Mouse (Mus musculus) neural tube, embryonic 14.5 days (tissue): Measurements from ENCODE around the gene Aco2. TPM values are rescaled to one million over a fixed set of nuclear protein-coding genes. Genes with fewer than 3 reads are reported as not detected.

Experiments
- ATAC-seq: fragments of 200-750 bp; cut with Nextera tagmentation; 2 replicates; pipeline ENCODE4 v1.8.0; 2017; ENCODE audit warnings: low read depth, mild to moderate bottlenecking, moderate TSS enrichment, moderate library complexity
- H3K27ac ChIP-seq: fragments of 300-500 bp; sonication (generic); 2 replicates; pipeline ENCODE4 v1.5.1; 2014; ENCODE audit warnings: low read depth, mild to moderate bottlenecking, control low read depth, low read length, moderate library complexity, mixed read lengths
- H3K27me3 ChIP-seq: fragments of 300-500 bp; sonication (generic); 2 replicates; pipeline ENCODE4 v1.6.1; 2014; ENCODE audit warnings: low read length; ENCODE audit not compliant: control insufficient read depth, insufficient read depth
- H3K36me3 ChIP-seq: fragments of 300-500 bp; sonication (generic); 2 replicates; pipeline ENCODE4 v1.6.1; 2014; ENCODE audit warnings: low read length, mixed read lengths; ENCODE audit not compliant: control insufficient read depth, insufficient read depth
- H3K4me1 ChIP-seq: fragments of 300-500 bp; sonication (generic); 2 replicates; pipeline ENCODE4 v1.6.1; 2014; ENCODE audit warnings: low read length; ENCODE audit not compliant: control insufficient read depth, insufficient read depth
- H3K4me2 ChIP-seq: fragments of 300-500 bp; sonication (generic); 2 replicates; pipeline ENCODE4 v1.6.1; 2014; ENCODE audit warnings: mild to moderate bottlenecking, low read depth, low read length, control low read depth
- H3K4me3 ChIP-seq: fragments of 300-500 bp; sonication (generic); 2 replicates; pipeline ENCODE4 v1.5.1; 2014; ENCODE audit warnings: low read depth, low read length, control low read depth, mixed read lengths
- H3K9ac ChIP-seq: fragments of 300-500 bp; sonication (generic); replicated peaks from 2 replicates; pipeline ENCODE4 v1.6.1; 2014; ENCODE audit warnings: low read depth, mild to moderate bottlenecking, control low read depth, low read length, mixed read lengths
- H3K9me3 ChIP-seq: fragments of 300-500 bp; sonication (generic); 2 replicates; pipeline ENCODE4 v1.6.1; 2016; ENCODE audit warnings: low read length; ENCODE audit not compliant: control insufficient read depth
- WGBS: fragments of 180-500 bp; shearing (Covaris S2); extraction: QIAGEN DNeasy Blood & Tissue Kit; methylation state at CpG from one replicate; pipeline ENCODE4 v1.1.7; 2014; 5-methylcytosine and 5-hydroxymethylcytosine counted together
- polyA plus RNA-seq: library from polyadenylated mRNA; unstranded; fragments of >200 nt; fragmentation: Nextera tagmentation; extraction: Ambion mirVana; gene quantifications from 2 replicates; pipeline ENCODE4 v1.2.1, GENCODE M21; 2014

The Aco2 gene
- polyA plus RNA-seq, 1 experiment from 2014 or later: 281 TPM

DNA sequence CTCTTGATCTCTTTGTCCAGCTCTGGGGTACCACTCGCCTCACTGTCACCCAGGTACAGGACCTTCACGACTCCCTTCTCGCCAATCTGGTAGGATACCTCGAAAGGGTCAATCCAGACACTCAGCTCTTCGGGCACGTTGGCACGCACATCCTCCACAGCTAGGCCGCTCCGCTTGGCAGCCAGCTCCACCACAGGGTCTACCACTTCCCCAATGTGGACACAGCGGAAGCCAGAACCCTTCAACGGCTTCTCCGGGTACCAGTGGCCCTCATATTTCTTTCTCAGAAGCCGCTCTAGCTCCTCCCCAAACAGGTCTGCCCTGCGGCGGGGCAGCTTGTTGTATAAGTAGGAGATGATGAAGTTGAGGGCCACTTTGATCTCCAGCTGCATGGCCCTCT is 20.7 kb upstream of the Aco2 start:
- H3K4me3 ChIP-seq: no peak overlapping the region
- H3K9ac ChIP-seq: no peak overlapping the region
- no peaks in the 10 kb centered on the region for H3K27me3 ChIP-seq
- no peak overlapping the region for H3K27ac ChIP-seq
- WGBS: 97% methylated on average over 15 of the region's 15 CpGs
- ATAC-seq: no peak
- peaks cover 3% of the 10 kb centered on the region; the same call in 1 of the 2 replicates for H3K4me1 ChIP-seq
- peaks cover 23% of the 10 kb centered on the region for H3K36me3 ChIP-seq
- H3K9me3 ChIP-seq: no peaks in the 10 kb centered on the region
- no peak overlapping the region for H3K4me2 ChIP-seq

DNA sequence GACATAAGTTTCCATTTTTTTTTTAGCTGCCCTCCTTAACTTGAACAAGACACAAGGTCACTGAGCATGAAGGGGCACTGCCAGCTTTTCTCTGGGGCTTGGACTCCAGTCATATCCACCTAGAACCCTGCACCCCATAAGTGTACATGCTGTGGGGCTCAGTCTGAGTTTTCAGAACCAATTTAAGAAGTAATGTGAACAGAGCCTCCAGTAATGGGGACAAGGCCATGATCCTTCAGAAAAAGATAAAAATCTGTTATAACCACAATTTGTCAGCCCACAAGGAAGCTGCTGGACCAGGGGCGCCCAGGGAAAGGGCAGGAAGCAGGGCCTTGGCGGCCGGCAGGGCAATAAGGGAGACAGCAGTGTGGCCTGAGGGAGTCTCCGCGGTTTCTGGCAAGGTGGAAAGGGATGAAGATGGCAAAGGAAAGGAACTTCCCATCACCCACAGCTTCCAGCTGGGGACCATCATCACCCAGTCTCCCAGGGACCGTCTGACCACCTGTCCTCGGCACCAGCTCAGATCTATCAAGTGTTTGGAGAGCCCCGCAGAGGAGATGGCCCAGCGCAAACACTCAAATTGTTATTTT is 19.6 kb upstream of the Aco2 start:
- Histone ChIP-seq H3K4me3 (no peak overlapping the region), H3K9me3 (no peaks in the 10 kb centered on the region), H3K27me3 (no peaks in the 10 kb centered on the region), H3K4me2 (no peak overlapping the region), H3K4me1 (peaks cover 8% of the 10 kb centered on the region; the same call in 1 of the 2 replicates), H3K36me3 (peaks cover 20% of the 10 kb centered on the region), H3K27ac (no peak overlapping the region), H3K9ac (no peak overlapping the region)
- WGBS: 91% methylated on average over 9 of the region's 9 CpGs
- no peak for ATAC-seq

DNA sequence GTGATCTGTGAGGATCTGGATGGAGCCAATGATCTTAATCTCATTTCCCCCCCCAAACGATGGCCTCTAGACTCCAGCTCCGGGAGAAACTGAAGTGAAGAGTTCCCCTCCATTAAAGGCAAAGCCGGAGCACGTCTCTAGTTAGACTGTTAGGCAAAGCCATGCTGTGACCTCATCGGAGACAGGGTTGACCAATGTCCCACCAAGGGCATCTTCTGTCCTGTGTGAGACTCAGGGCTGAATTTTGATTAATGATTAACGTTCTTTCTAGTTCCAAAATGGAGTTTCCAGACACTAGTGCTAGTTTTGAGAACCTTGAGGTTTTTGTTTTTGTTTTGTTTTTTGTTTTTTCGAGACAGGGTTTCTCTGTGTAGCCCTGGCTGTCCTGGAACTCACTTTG is 19.0 kb upstream of the Aco2 start:
- WGBS: 93% methylated on average over 7 of the region's 7 CpGs
- H3K4me2 ChIP-seq: no peak overlapping the region

DNA sequence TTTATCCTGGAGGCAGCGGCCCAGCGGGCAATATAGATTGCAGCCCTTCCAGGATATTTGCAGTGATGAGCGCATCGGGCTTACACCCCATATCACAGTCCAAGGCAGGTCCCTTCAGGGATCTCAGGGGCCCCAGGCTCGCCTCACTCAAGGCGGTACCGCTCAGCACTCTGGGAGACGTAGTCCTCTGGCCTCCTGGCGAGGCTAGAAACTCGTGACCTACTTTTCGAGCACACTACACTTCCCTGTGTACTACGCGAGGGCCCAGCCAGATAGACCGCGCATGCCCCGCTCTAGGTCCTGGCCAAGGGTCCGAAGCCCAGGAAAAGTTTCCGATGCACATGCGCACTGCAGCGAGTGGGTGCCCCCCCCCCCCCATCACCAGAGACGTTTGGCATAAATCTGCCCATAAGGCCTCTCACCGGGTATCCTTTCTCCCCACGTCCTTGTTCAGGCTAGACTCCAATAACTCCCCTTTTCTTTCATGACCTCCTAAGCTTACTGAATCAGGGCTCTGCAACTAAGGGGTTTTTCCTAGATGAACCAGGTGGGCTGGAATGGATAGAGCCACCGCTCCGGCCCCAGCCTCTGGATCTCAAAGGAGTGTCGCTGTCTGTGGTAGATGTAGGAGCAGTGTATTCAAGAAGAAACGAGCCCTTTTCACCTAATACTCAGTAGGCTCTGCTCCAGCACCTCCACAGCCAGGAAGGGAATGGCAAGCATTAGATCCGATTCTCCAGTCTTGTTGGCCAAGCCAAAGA is 15.9 kb upstream of the Aco2 start:
- peak; percentile 91 for ATAC-seq
- H3K4me2 ChIP-seq: peak overlapping the region; percentile 98
- H3K4me3 ChIP-seq: peak overlapping the region; percentile 65
- peaks cover 6% of the 10 kb centered on the region for H3K36me3 ChIP-seq
- WGBS: under 1% methylated on average over 28 of the region's 28 CpGs
- peaks cover 11% of the 10 kb centered on the region; the same call in 1 of the 2 replicates for H3K4me1 ChIP-seq
- no peaks in the 10 kb centered on the region for H3K27me3 ChIP-seq
- peak overlapping the region; percentile 67 for H3K27ac ChIP-seq
- H3K9ac ChIP-seq: peak overlapping the region; percentile 59
- no peaks in the 10 kb centered on the region for H3K9me3 ChIP-seq

More for the DNA sequence above, 19.0 kb upstream of the Aco2 start:
- Histone ChIP-seq H3K9me3 (no peaks in the 10 kb centered on the region), H3K27me3 (no peaks in the 10 kb centered on the region), H3K27ac (no peak overlapping the region), H3K4me3 (no peak overlapping the region), H3K9ac (no peak overlapping the region), H3K4me1 (peaks cover 8% of the 10 kb centered on the region; the same call in 1 of the 2 replicates), H3K36me3 (peaks cover 17% of the 10 kb centered on the region)
- ATAC-seq: no peak

DNA sequence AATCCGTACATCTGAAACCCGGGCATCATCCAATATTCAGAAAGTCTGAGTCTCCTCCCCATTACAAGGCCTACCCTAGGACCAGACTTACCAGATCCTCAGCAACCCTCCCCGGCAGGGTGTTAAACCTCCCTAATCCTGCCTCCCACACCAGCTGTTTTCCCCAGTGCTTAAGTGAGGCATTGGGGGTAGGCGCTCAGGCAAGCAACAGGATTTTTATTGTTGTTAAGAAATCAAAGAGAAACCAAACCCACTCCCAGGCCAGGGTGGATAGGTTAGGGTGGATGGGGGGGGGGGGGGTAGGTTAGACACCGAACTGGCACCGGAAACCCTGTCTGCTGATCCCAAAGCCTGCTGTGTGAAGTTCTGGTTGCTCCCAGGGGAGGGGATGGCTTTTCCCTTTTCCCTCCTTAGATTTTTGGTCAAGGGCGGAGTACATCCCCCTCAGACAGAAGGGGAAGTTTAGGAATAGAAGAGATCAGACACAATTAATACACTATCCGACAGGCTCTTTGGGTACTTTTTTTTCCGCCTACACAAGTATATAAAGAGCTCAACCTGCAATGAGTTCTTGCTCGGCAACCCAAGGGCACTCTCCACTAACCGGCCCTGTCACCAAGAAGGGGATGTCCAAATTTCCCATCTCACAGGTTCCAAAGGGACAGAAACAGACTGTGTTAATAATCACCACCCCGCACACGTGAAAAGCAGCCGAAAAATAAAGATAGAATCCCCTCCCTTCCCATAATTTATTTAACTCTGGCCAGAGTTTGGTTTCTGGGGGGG is 15.0 kb upstream of the Aco2 start:
- H3K27me3 ChIP-seq: no peaks in the 10 kb centered on the region
- WGBS: 1% methylated on average over 14 of the region's 14 CpGs

DNA sequence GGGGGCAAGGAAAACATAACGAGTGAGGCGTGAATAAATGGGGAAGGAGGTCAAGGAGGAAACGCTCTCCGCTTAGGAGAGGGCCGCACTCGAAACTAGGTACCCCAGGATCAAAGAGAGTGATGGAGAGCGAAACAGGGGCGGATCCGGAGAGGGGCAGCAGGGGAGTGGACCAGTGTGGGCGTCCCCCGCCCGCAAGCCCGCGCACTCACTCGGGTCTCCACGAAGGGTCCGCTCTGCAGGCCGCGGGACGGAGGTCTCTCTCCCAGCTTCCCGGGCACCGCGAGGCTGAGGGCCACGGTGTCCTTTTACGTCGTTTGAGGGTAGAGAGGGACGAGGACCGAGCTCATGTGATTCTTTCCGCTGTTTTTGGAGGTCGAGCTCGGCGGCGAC is 14.4 kb upstream of the Aco2 start:
- H3K27me3 ChIP-seq: no peaks in the 10 kb centered on the region
- no peaks in the 10 kb centered on the region for H3K36me3 ChIP-seq
- peak overlapping the region; percentile 59 for H3K9ac ChIP-seq
- no peaks in the 10 kb centered on the region for H3K9me3 ChIP-seq
- peak overlapping the region; percentile 65 for H3K4me3 ChIP-seq
- peak; percentile 10; the same call in 1 of the 2 replicates for ATAC-seq
- peak overlapping the region; percentile 98 for H3K4me2 ChIP-seq
- peaks cover 11% of the 10 kb centered on the region; the same call in 1 of the 2 replicates for H3K4me1 ChIP-seq
- peak overlapping the region; percentile 70 for H3K27ac ChIP-seq
- under 1% methylated on average over 31 of the region's 33 CpGs for whole genome bisulfite sequencing

More for the DNA sequence above, 15.0 kb upstream of the Aco2 start:
- peak overlapping the region; percentile 65 for H3K4me3 ChIP-seq
- H3K4me1 ChIP-seq: peaks cover 11% of the 10 kb centered on the region; the same call in 1 of the 2 replicates
- no peaks in the 10 kb centered on the region for H3K9me3 ChIP-seq
- H3K36me3 ChIP-seq: no peaks in the 10 kb centered on the region; the same call in 1 of the 2 replicates
- H3K27ac ChIP-seq: peak overlapping the region; percentile 67
- H3K4me2 ChIP-seq: peak overlapping the region; percentile 98
- H3K9ac ChIP-seq: peak overlapping the region; percentile 59
- no peak for ATAC-seq

DNA sequence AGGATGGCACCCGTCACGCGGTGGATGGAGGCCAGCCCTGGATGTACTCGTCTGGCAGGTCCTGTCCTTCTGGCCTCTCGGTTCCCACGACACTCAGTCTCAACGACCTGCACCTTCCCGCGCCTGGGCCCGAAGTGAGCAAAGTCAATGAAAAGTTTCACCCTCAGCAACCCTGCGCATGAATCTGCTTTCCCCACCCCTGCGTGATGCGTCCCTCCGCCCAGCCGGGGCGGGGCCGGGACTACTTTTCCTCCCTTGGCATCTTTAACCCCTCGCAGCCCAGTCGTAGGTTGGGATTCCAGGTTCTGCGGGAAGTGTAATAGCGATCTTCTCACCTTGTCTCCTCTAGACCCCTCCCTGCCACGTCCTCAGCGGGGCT is 14.0 kb upstream of the Aco2 start:
- no peaks in the 10 kb centered on the region for H3K27me3 ChIP-seq
- peak; percentile 20; the same call in 1 of the 2 replicates for ATAC-seq

DNA sequence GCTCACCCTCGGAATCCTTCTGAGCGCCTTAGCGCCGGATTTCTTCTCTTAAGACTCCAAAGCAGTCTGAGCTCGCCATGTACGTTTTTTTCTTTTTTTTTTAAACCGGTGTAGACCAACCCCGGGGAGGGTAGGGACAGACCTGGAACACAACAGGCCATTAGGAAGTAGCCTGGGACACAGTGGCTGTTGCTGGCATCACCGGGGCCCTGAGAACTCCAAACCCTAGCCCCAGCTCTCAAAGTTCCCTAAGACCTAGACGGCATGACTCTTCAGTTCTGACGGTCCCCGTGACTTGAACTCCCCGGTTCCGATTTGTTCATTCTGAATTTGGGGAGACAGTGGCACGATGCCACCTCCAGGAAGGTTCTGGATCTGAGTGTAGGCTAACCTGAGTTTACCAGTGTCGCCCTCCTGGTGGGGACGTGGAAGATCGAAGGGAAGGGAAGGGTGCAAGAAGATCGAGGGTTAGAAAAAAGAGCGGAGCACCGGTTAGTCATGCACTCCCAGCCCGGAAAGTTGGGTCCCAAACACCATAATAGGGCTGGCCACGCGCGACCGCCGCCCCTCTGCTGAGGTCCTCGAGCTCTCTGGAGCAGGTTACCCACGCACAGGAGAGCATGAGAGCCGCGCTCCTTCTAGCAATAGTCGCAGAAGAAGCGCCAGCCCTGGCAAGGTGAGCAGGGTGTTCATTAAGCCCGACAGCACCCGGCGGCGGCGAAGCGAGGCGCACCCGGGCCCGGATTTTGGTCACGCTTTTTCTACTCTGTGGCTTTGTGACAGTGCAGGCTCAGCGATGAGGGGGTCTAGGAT is 13.4 kb upstream of the Aco2 start, which contains the start of gene Tob2:
TSS of gene Tob2 (minus strand) at position 280 of the 813 bp plus-strand sequence.
- peak within 1 kb of the TSS; percentile 98 for H3K4me2 ChIP-seq
- WGBS: under 1% methylated on average over 44 of the region's 44 CpGs
- peak within 1 kb of the TSS; percentile 59 for H3K9ac ChIP-seq
- peak; percentile 5; the same call in 1 of the 2 replicates for ATAC-seq
- peak within 1 kb of the TSS; percentile 94 for H3K27ac ChIP-seq
- H3K4me3 ChIP-seq: peak within 1 kb of the TSS; percentile 65
- H3K4me1 ChIP-seq: peaks cover 11% of the 10 kb centered on the region; the same call in 1 of the 2 replicates
- H3K36me3 ChIP-seq: no peaks in the 10 kb centered on the region
- no peaks in the 10 kb centered on the region for H3K27me3 ChIP-seq
- H3K9me3 ChIP-seq: no peaks in the 10 kb centered on the region

More for the DNA sequence above, 14.0 kb upstream of the Aco2 start:
- H3K36me3 ChIP-seq: no peaks in the 10 kb centered on the region
- peak overlapping the region; percentile 65 for H3K4me3 ChIP-seq
- peak overlapping the region; percentile 94 for H3K27ac ChIP-seq
- under 1% methylated on average over 18 of the region's 23 CpGs for WGBS
- H3K4me1 ChIP-seq: peaks cover 11% of the 10 kb centered on the region; the same call in 1 of the 2 replicates
- H3K4me2 ChIP-seq: peak overlapping the region; percentile 98
- no peaks in the 10 kb centered on the region for H3K9me3 ChIP-seq
- peak overlapping the region; percentile 59 for H3K9ac ChIP-seq
